Comparison of ENCODE assay signal across 9 mouse cellular contexts in genomic region chr11:119989115-119989564, GRCm38 (mm10). TPM values are rescaled to one million over a fixed set of nuclear protein-coding genes. Genes with fewer than 3 reads are reported as not detected.
DNase-seq lines count a peak whose midpoint lies in the region; ATAC-seq and TF ChIP-seq lines count a peak whose summit lies in the region.
"Had no signal": no experiment of that assay in that cellular context is flagged by ENCODE, and none has a peak within 500 bp of the region (broad histone marks: within the 10 kb centered on the region; RNA-seq: fewer than 3 reads in every experiment).

No protein-coding gene starts in this region.

- peaks cover 23% of the 10 kb centered on the region for H3K4me1 ChIP-seq in kidney, embryonic 14.5 days (ENCODE audit: control insufficient read depth, insufficient read depth, low read length)
- peaks cover 35% of the 10 kb centered on the region for H3K4me1 ChIP-seq in heart, embryonic 12.5 days (replicated peaks)
- H3K4me1 ChIP-seq in midbrain, embryonic 12.5 days, result peaks cover 33% of the 10 kb centered on the region

- peaks cover 6% of the 10 kb centered on the region; the same call in 1 of the 2 replicates for H3K36me3 ChIP-seq in kidney, embryonic 14.5 days (ENCODE audit: control insufficient read depth, insufficient read depth, low read length)
- peaks cover 28% of the 10 kb centered on the region for H3K36me3 ChIP-seq in heart, embryonic 12.5 days
- H3K36me3 ChIP-seq in midbrain, embryonic 12.5 days, result no peaks in the 10 kb centered on the region
- H3K36me3 ChIP-seq: G1E had no signal

- WGBS in kidney, embryonic 14.5 days, result 16% methylated on average over 10 of the region's 10 CpGs
- 25% methylated on average over 10 of the region's 10 CpGs for WGBS in heart, embryonic 12.5 days
- WGBS in midbrain, embryonic 12.5 days, result 27% methylated on average over 10 of the region's 10 CpGs

- no peak overlapping the region for H3K4me2 ChIP-seq in kidney, embryonic 14.5 days (replicated peaks; ENCODE audit: low read depth, low read length)
- peak overlapping the region; percentile 30; the same call in 1 of the 2 replicates for H3K4me2 ChIP-seq in heart, embryonic 12.5 days
- H3K4me2 ChIP-seq in midbrain, embryonic 12.5 days (replicated peaks), result no peak overlapping the region

- no peak for DNase-seq in kidney, adult 9 months
- peak; percentile 61 for DNase-seq in embryo, embryonic 10.5 days (ENCODE audit: low spot score)
- no peak for DNase-seq in left cerebral cortex, adult 2 months (ENCODE audit: extremely low spot score in 1 of 2, low spot score in 2 of 2)
- DNase-seq in spleen, adult 12 weeks (ENCODE audit: low spot score), result no peak

- no peak overlapping the region for H3K4me3 ChIP-seq in kidney, embryonic 14.5 days (ENCODE audit: low read length)
- no peak overlapping the region for H3K4me3 ChIP-seq in heart, embryonic 12.5 days
- no peak overlapping the region for H3K4me3 ChIP-seq in left cerebral cortex, adult 2 months
- no peak overlapping the region for H3K4me3 ChIP-seq in midbrain, embryonic 12.5 days

- H3K9me3 ChIP-seq in kidney, embryonic 14.5 days (ENCODE audit: control insufficient read depth, low read length), result no peaks in the 10 kb centered on the region
- no peaks in the 10 kb centered on the region for H3K9me3 ChIP-seq in heart, embryonic 12.5 days (replicated peaks)
- H3K9me3 ChIP-seq in midbrain, embryonic 12.5 days, result no peaks in the 10 kb centered on the region
- H3K9me3 ChIP-seq: G1E had no signal

- no peak for TF ChIP-seq CTCF in left cerebral cortex, adult 2 months (IDR thresholded peaks at IDR 0.05)

- H3K27me3 ChIP-seq in kidney, embryonic 14.5 days (ENCODE audit: control insufficient read depth, insufficient read depth, low read length), result no peaks in the 10 kb centered on the region
- H3K27me3 ChIP-seq in heart, embryonic 12.5 days (replicated peaks), result no peaks in the 10 kb centered on the region
- peaks cover 5% of the 10 kb centered on the region; the same call in 1 of the 2 replicates for H3K27me3 ChIP-seq in midbrain, embryonic 12.5 days

- peak overlapping the region; percentile 24; the same call in 1 of the 2 replicates for H3K27ac ChIP-seq in kidney, embryonic 14.5 days (ENCODE audit: low read depth, low read length)
- peak overlapping the region; percentile 66 for H3K27ac ChIP-seq in heart, embryonic 12.5 days (ENCODE audit: poor library complexity, severe bottlenecking)
- peak overlapping the region; percentile 94 for H3K27ac ChIP-seq in left cerebral cortex, adult 2 months
- peak overlapping the region; percentile 36 for H3K27ac ChIP-seq in midbrain, embryonic 12.5 days (replicated peaks)

- H3K9ac ChIP-seq in kidney, embryonic 14.5 days (ENCODE audit: low read depth, low read length), result no peak overlapping the region
- 0 out of 2 replicates have a peak overlapping the region, but pooled peaks have one; percentile 35 for H3K9ac ChIP-seq in heart, embryonic 12.5 days
- H3K9ac ChIP-seq in midbrain, embryonic 12.5 days (replicated peaks), result peak overlapping the region; percentile 4; the same call in 1 of the 2 replicates

- peak; percentile 58 for ATAC-seq in kidney, embryonic 14.5 days (ENCODE audit: low FRiP score, low TSS enrichment)
- peak; percentile 56 for ATAC-seq in heart, embryonic 12.5 days (ENCODE audit: insufficient number of reproducible peaks, low FRiP score)
- ATAC-seq in midbrain, embryonic 12.5 days (ENCODE audit: low FRiP score, low read depth), result peak; percentile 28; the same call in 1 of the 2 replicates
- ATAC-seq in activated CD4-positive, CD25-positive, alpha-beta regulatory T cell, adult 4 months, result no peak

- intact Hi-C loops in left cerebral cortex, adult 2 months (cut with DNase I), result no loop called here

RNA-seq across cellular contexts. Expression of gene Baiap2, which starts 46.6 kb away (rescaled TPM):
- polyA plus RNA-seq in kidney, embryonic 14.5 days (2014; fragmentation: Nextera tagmentation; extraction: Ambion mirVana), result 15.7 and 18.2 TPM in 2 replicates
- polyA plus RNA-seq in heart, embryonic 12.5 days (2016; fragmentation: Nextera tagmentation; extraction: Ambion mirVana), result 15.6 and 16.4 TPM in 2 replicates
- total RNA-seq in left cerebral cortex, adult 2 months (2021), result 100 to 1,000 TPM; 249 to 287 TPM
- 10.1 and 10.2 TPM in 2 replicates for polyA plus RNA-seq in midbrain, embryonic 12.5 days (2016; fragmentation: Nextera tagmentation; extraction: Ambion mirVana)
- 10 to 100 TPM in 1 of 2 experiments, 1 to 10 TPM in 1; 6.9 to 12.0 TPM for polyA plus RNA-seq in activated CD4-positive, CD25-positive, alpha-beta regulatory T cell, adult 4 months (2017; shearing (Covaris generic))

RNA-seq across cellular contexts. Expression of gene Aatk, which starts 57.8 kb away (rescaled TPM):
- 1.3 and 1.9 TPM in 2 replicates for polyA plus RNA-seq in kidney, embryonic 14.5 days (2014; fragmentation: Nextera tagmentation; extraction: Ambion mirVana)
- polyA plus RNA-seq in heart, embryonic 12.5 days (2016; fragmentation: Nextera tagmentation; extraction: Ambion mirVana), result 0.63 and 0.92 TPM in 2 replicates
- 100 to 1,000 TPM; 193 to 203 TPM for total RNA-seq in left cerebral cortex, adult 2 months (2021)
- 7.7 and 8.8 TPM in 2 replicates for polyA plus RNA-seq in midbrain, embryonic 12.5 days (2016; fragmentation: Nextera tagmentation; extraction: Ambion mirVana)
- polyA plus RNA-seq in activated CD4-positive, CD25-positive, alpha-beta regulatory T cell, adult 4 months (2017; shearing (Covaris generic)), result not detected
- polyA plus RNA-seq: G1E had no signal

Comparison
In these comparisons a context has a peak if more than half of its experiments do, and no peak if none do; other contexts are left out.
1. H3K27ac ChIP-seq: peak in every context shown above with its lines; median percentile 94 in left cerebral cortex, adult 2 months; 66 in heart, embryonic 12.5 days; 36 in midbrain, embryonic 12.5 days; 24 in kidney, embryonic 14.5 days.